ENCODE assay signal across 11 mouse cellular contexts in genomic region chr2:74291416-74292396, GRCm38 (mm10).
DNase-seq lines count a peak whose midpoint lies in the region; ATAC-seq and TF ChIP-seq lines count a peak whose summit lies in the region.
"Had no signal": no experiment of that assay in that cellular context is flagged by ENCODE, and none has a peak within 500 bp of the region (broad histone marks: within the 10 kb centered on the region; RNA-seq: fewer than 3 reads in every experiment).

No protein-coding gene starts in this region.

- 0 out of 2 replicates have a peak overlapping the region, but pooled peaks have one; percentile 3 for H3K4me2 ChIP-seq in forebrain, postnatal 0 days (ENCODE audit: low read depth)
- no peak overlapping the region for H3K4me2 ChIP-seq in midbrain, embryonic 13.5 days (replicated peaks)
- H3K4me2 ChIP-seq: lung, embryonic 15.5 days had no signal

- no peaks in the 10 kb centered on the region for H3K36me3 ChIP-seq in ES-E14 (ENCODE audit: control insufficient read depth, insufficient read depth, low read length, poor library complexity, severe bottlenecking)
- no peaks in the 10 kb centered on the region for H3K36me3 ChIP-seq in forebrain, postnatal 0 days (ENCODE audit: insufficient read depth)
- H3K36me3 ChIP-seq in midbrain, embryonic 13.5 days: no peaks in the 10 kb centered on the region
- H3K36me3 ChIP-seq: lung, embryonic 15.5 days had no signal

- no peak overlapping the region for H3K4me3 ChIP-seq in ES-E14 (ENCODE audit: insufficient read depth in 1 of 2, low read depth in 1 of 2, low read length in 2 of 2, poor library complexity in 1 of 2, severe bottlenecking in 1 of 2)
- no peak overlapping the region for H3K4me3 ChIP-seq in forebrain, postnatal 0 days (ENCODE audit: low read depth, low read length)
- H3K4me3 ChIP-seq in midbrain, embryonic 13.5 days (replicated peaks): no peak overlapping the region
- H3K4me3 ChIP-seq: lung, embryonic 15.5 days had no signal

- H3K9me3 ChIP-seq in ES-E14 (ENCODE audit: control insufficient read depth, insufficient read depth, low read depth, low read length): no peaks in the 10 kb centered on the region
- H3K9me3 ChIP-seq in forebrain, postnatal 0 days (ENCODE audit: low read length): no peaks in the 10 kb centered on the region
- no peaks in the 10 kb centered on the region for H3K9me3 ChIP-seq in midbrain, embryonic 13.5 days
- H3K9me3 ChIP-seq: lung, embryonic 15.5 days had no signal

- 55% methylated on average over 8 of the region's 8 CpGs for WGBS in forebrain, postnatal 0 days
- WGBS in midbrain, embryonic 13.5 days: 76% methylated on average over 8 of the region's 8 CpGs

- H3K4me1 ChIP-seq in ES-E14 (ENCODE audit: control insufficient read depth in 2 of 2, insufficient read depth in 2 of 2, low read length in 2 of 2, poor library complexity in 1 of 2): no peaks in the 10 kb centered on the region; a peak in 1 of 4 replicates
- peaks cover 4% of the 10 kb centered on the region for H3K4me1 ChIP-seq in forebrain, postnatal 0 days (ENCODE audit: insufficient read depth)
- peaks cover 16% of the 10 kb centered on the region for H3K4me1 ChIP-seq in midbrain, embryonic 13.5 days (replicated peaks)
- H3K4me1 ChIP-seq: lung, embryonic 15.5 days had no signal

- DNase-seq in ES-E14 (ENCODE audit: low read depth, low spot score) (no peak), adipocyte (ENCODE audit: low spot score) (no peak)
- peak; percentile 67 for DNase-seq in embryo, embryonic 10.5 days (ENCODE audit: low spot score)
- peak; percentile 77 for DNase-seq in forebrain, postnatal 0 days
- no peak for DNase-seq in gastrocnemius, postnatal 25 days
- no peak for DNase-seq in layer of hippocampus, postnatal 25 days (ENCODE audit: extremely low spot score in 1 of 2, low spot score in 1 of 2)
- no peak for DNase-seq in thymus, postnatal 25 days
- DNase-seq: thymus, postnatal 4 days had no signal

- in situ Hi-C loops in ES-E14 (cut with MboI; ENCODE audit: low sequenced_read_pairs in 2 of 2, unreplicated experiment in 2 of 2): no loop called here

- no peaks in the 10 kb centered on the region for H3K27me3 ChIP-seq in forebrain, postnatal 0 days (ENCODE audit: insufficient read depth, low read length)
- H3K27me3 ChIP-seq in midbrain, embryonic 13.5 days: 0 out of 2 replicates have a peak, but pooled peaks cover 5% of the 10 kb centered on the region
- H3K27me3 ChIP-seq: lung, embryonic 15.5 days had no signal

- H3K9ac ChIP-seq in ES-E14 (ENCODE audit: insufficient read depth, low read depth, low read length, poor library complexity, severe bottlenecking): no peak overlapping the region
- H3K9ac ChIP-seq in forebrain, postnatal 0 days: peak overlapping the region; percentile 37; the same call in 1 of the 2 replicates
- H3K9ac ChIP-seq in midbrain, embryonic 13.5 days (replicated peaks): no peak overlapping the region
- H3K9ac ChIP-seq: lung, embryonic 15.5 days had no signal

- ATAC-seq in forebrain, postnatal 0 days: peak; percentile 93
- peak; percentile 83 for ATAC-seq in midbrain, embryonic 13.5 days
- ATAC-seq: CD4-positive, CD25-positive, alpha-beta regulatory T cell, adult 4 months had no signal

- no peak overlapping the region for H3K27ac ChIP-seq in ES-E14 (ENCODE audit: insufficient read depth, low read depth, low read length, poor library complexity, severe bottlenecking)
- peak overlapping the region; percentile 75 for H3K27ac ChIP-seq in forebrain, postnatal 0 days (ENCODE audit: low read depth, low read length)
- peak overlapping the region; percentile 80 for H3K27ac ChIP-seq in midbrain, embryonic 13.5 days
- H3K27ac ChIP-seq: lung, embryonic 15.5 days had no signal

- TF ChIP-seq CTCF in forebrain, postnatal 0 days (IDR thresholded peaks at IDR 0.05; ENCODE audit: low read depth): no peak

TF ChIP-seq in ES-E14, 5 proteins besides CTCF, POLR2A, EP300 and RAD21:
- TF ChIP-seq CHD2 (IDR thresholded peaks at IDR 0.05; ENCODE audit: low read depth, low read length): no peak
- peak; percentile 83 for TF ChIP-seq HCFC1 (IDR thresholded peaks at IDR 0.05; ENCODE audit: borderline replicate concordance, insufficient read depth, low read length)

Comparison
In these comparisons a context has a peak if more than half of its experiments do, and no peak if none do; other contexts are left out.
1. DNase-seq: peak in embryo, embryonic 10.5 days (single experiment) and forebrain, postnatal 0 days (single experiment); none in ES-E14 (single experiment), gastrocnemius, postnatal 25 days (single experiment), layer of hippocampus, postnatal 25 days (0 of 2), adipocyte (single experiment) and thymus, postnatal 25 days (single experiment).